Mouse (Mus musculus): ENCODE measurements around the gene Lhx2. TPM values are rescaled to one million over a fixed set of nuclear protein-coding genes. Genes with fewer than 3 reads are reported as not detected.

The Lhx2 gene
- polyA plus RNA-seq, 1 experiment from 2014 or later: not detected

DNA sequence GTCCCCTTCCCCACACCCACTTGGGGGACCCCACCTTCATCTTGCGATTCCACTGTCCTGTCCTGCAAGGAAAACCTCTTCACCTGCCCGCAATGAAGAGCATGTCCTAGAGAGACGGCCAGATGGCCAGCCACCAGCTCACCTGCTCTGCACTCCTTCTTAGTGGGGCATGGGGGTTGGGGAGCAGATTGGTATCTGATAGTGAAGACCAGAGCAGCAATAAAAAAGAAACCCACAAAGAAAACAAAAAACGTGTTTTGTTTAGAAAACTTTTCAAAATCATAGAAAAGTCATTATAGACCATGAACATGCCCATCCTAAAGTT lies 40.4 kb downstream of the Lhx2 start:
- Histone ChIP-seq H3K4me2 (replicated peaks; ENCODE audit: low read depth, low read length) (no peak overlapping the region), H3K36me3 (ENCODE audit: insufficient read depth, low read length) (no peaks in the 10 kb centered on the region), H3K27me3 (replicated peaks; ENCODE audit: insufficient read depth, low read length) (peaks cover 4% of the 10 kb centered on the region; the same call in 1 of the 2 replicates), H3K4me3 (ENCODE audit: low read depth, low read length) (no peak overlapping the region), H3K4me1 (ENCODE audit: insufficient read depth, low read depth, low read length) (no peaks in the 10 kb centered on the region), H3K27ac (ENCODE audit: low read length) (no peak overlapping the region), H3K9me3 (ENCODE audit: low read length) (no peaks in the 10 kb centered on the region), H3K9ac (replicated peaks; ENCODE audit: low read depth) (no peak overlapping the region)
- DNase-seq (ENCODE audit: low spot score) (no peak), ATAC-seq (no peak)
- WGBS: 10% methylated on average over 4 of the region's 4 CpGs
- TF ChIP-seq EP300 (IDR thresholded peaks at IDR 0.05) (no peak), CTCF (IDR thresholded peaks at IDR 0.05) (no peak)

DNA sequence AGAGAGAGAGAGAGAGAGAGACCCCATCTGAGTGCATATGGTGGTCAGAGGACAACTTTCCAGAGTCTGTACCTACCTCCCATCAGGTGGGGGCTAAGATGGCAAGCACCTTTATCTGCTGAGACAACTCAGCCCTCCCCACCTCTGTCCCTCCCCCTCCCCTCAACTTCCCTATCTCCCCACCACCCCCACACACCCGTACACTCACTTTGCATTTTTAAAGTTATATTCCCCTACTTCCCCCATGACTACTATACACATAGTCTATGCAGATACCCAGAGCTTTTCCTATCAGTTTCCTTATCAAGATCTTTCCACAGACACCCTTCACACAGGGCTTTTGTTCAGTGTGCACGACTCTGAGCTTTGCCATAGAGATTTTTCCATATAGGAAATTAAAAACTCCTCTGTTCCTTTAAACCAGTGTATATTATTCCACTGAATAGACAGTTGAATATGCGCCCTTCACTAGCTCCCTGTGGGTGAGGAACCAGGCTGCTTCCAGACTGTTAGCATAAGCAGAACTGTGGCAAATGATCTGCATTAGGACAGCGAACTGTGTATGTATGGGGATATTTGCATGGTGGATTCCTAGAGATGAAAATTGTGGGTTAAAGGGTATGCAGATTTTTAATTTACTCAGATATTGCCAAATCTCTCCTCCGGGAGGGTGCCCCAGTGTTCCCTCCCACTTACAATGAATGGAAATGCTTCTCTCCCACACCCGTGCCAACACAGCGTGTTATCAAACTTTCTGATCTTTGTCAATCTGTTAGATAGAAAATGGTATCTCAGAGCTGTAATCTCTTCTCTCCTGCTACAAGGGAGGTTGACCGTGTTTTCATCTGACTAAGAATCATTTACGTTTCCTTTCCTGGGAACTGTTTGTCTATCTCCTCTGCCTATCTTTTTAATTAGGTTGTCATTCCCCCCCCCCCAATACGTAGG lies 41.3 kb downstream of the Lhx2 start:
- Histone ChIP-seq H3K4me2 (replicated peaks; ENCODE audit: low read depth, low read length) (no peak overlapping the region), H3K4me1 (ENCODE audit: insufficient read depth, low read depth, low read length) (no peaks in the 10 kb centered on the region), H3K27ac (ENCODE audit: low read length) (no peak overlapping the region), H3K4me3 (ENCODE audit: low read depth, low read length) (no peak overlapping the region), H3K27me3 (replicated peaks; ENCODE audit: insufficient read depth, low read length) (peaks cover 4% of the 10 kb centered on the region; the same call in 1 of the 2 replicates), H3K9ac (replicated peaks; ENCODE audit: low read depth) (no peak overlapping the region), H3K9me3 (ENCODE audit: low read length) (no peaks in the 10 kb centered on the region), H3K36me3 (ENCODE audit: insufficient read depth, low read length) (no peaks in the 10 kb centered on the region)
- 31% methylated on average over 10 of the region's 10 CpGs for WGBS
- DNase-seq (ENCODE audit: low spot score): no peak
- no peak for TF ChIP-seq CTCF (IDR thresholded peaks at IDR 0.05)
- no peak for TF ChIP-seq EP300 (IDR thresholded peaks at IDR 0.05)
- ATAC-seq: no peak

DNA sequence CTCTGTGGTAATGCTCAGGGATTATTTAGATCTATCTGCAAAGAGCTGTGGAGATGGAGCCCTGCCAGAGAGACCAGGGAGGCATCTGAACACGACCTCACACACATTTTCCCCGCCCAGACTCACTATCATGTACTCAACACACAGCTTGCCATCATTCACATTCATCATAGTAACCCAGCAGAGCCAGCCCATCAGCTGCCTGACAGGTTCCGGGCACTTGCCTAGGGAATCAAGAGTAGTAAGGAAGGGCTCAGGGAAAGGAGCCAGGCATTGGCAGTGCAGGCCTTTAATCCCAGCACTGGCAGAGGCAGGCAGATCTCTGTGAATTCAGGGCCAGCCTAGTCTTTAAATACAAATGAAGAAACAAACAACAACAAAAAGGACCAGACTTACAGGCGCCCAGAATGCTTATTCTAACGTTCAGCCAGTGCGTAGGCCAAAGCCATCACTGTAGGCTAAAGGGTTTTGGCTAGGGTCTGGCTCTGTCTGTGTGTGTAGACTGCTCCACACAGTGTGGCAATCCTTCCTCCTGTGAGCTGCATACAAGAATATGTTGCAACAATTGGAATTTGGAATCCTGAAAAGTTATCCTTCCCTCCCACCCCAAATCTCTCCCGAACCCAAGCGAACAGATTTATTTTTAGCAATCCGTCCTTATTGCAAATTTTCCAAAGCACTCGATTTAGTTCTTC lies 48.6 kb downstream of the Lhx2 start:
- DNase-seq (ENCODE audit: low spot score) (peak; percentile 24), ATAC-seq (no peak)
- Histone ChIP-seq H3K4me2 (replicated peaks; ENCODE audit: low read depth, low read length) (no peak overlapping the region), H3K27ac (ENCODE audit: low read length) (no peak overlapping the region), H3K9me3 (ENCODE audit: low read length) (no peaks in the 10 kb centered on the region), H3K9ac (replicated peaks; ENCODE audit: low read depth) (no peak overlapping the region), H3K36me3 (ENCODE audit: insufficient read depth, low read length) (no peaks in the 10 kb centered on the region), H3K4me3 (ENCODE audit: low read depth, low read length) (no peak overlapping the region), H3K27me3 (replicated peaks; ENCODE audit: insufficient read depth, low read length) (no peaks in the 10 kb centered on the region), H3K4me1 (ENCODE audit: insufficient read depth, low read depth, low read length) (no peaks in the 10 kb centered on the region)
- WGBS: 69% methylated on average over 10 of the region's 10 CpGs
- TF ChIP-seq CTCF (IDR thresholded peaks at IDR 0.05): no peak
- no peak for TF ChIP-seq EP300 (IDR thresholded peaks at IDR 0.05)

DNA sequence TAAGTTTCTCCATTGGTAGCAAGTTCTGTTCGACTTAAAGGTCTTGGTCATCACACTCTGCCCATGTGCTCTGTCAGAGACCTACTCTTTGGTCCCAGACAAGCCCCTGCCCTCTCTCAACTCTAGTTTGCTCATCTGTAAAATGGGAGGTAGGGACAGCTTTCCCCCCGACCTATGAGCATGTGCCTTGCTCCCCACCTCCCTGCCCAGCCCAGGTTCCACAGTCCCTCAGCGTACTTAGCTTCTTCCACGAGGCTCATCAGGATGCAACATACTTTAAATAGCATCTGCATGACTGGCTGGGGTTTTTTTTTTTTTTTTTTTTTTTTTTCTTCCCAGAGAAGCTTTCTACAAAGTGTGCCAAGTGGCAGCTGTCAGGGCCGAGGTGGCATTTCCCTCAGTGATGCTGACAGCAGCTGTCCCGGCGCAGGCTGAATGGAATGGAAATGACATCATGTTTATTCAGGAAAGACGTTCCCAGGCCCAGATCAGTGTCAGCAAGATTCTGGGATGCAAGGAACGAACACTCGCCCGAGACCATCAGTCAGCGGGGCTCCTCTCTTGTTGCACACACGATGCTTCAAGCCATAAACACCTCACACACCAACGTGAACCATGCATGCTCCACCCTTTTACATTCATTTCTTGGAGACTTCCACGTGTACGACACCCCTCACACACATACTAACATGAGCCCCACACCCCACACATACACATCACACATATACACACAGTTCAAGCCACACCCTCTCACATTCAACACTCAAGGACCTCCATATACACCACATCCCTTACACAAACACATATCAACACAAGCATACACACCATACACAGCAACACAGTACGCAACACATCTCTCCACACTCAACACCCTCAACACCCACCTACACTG lies 56.1 kb downstream of the Lhx2 start:
- TF ChIP-seq EP300 (IDR thresholded peaks at IDR 0.05) (no peak), CTCF (IDR thresholded peaks at IDR 0.05) (no peak)
- no peaks in the 10 kb centered on the region for H3K9me3 ChIP-seq (ENCODE audit: low read length)
- H3K9ac ChIP-seq (replicated peaks; ENCODE audit: low read depth): no peak overlapping the region
- no peaks in the 10 kb centered on the region for H3K36me3 ChIP-seq (ENCODE audit: insufficient read depth, low read length)
- DNase-seq (ENCODE audit: low spot score) (peak; percentile 11), ATAC-seq (peak; percentile 32)
- H3K4me1 ChIP-seq (ENCODE audit: insufficient read depth, low read depth, low read length): no peaks in the 10 kb centered on the region
- no peaks in the 10 kb centered on the region for H3K27me3 ChIP-seq (replicated peaks; ENCODE audit: insufficient read depth, low read length)
- 39% methylated on average over 17 of the region's 17 CpGs for WGBS
- H3K4me2 ChIP-seq (replicated peaks; ENCODE audit: low read depth, low read length): no peak overlapping the region
- H3K4me3 ChIP-seq (ENCODE audit: low read depth, low read length): no peak overlapping the region
- H3K27ac ChIP-seq (ENCODE audit: low read length): no peak overlapping the region

DNA sequence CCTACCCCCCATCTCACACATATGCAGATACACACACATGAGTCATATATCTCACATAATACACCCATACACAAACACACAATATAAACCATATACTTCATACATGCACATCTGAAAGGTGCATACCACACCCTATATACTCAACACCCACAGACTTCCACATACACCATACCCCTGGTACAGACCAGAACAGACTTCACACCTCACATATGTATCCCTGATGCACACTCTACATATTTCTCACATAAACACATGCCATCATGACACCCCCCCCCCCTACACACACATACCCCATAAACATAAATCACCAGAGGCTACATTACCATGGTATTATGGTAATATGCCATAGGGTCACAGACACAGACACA lies 56.8 kb downstream of the Lhx2 start:
- TF ChIP-seq CTCF (IDR thresholded peaks at IDR 0.05) (no peak), EP300 (IDR thresholded peaks at IDR 0.05) (no peak)
- no peak overlapping the region for H3K9ac ChIP-seq (replicated peaks; ENCODE audit: low read depth)
- H3K9me3 ChIP-seq (ENCODE audit: low read length): no peaks in the 10 kb centered on the region
- no peak overlapping the region for H3K4me2 ChIP-seq (replicated peaks; ENCODE audit: low read depth, low read length)
- DNase-seq (ENCODE audit: low spot score) (no peak), ATAC-seq (no peak)
- H3K27ac ChIP-seq (ENCODE audit: low read length): no peak overlapping the region
- H3K4me3 ChIP-seq (ENCODE audit: low read depth, low read length): no peak overlapping the region
- no peaks in the 10 kb centered on the region for H3K27me3 ChIP-seq (replicated peaks; ENCODE audit: insufficient read depth, low read length)
- H3K36me3 ChIP-seq (ENCODE audit: insufficient read depth, low read length): no peaks in the 10 kb centered on the region
- no peaks in the 10 kb centered on the region for H3K4me1 ChIP-seq (ENCODE audit: insufficient read depth, low read depth, low read length)

GRCm38 (mm10) chr2:38397306-38397705 lies 58.2 kb downstream of the Lhx2 start:
- no peaks in the 10 kb centered on the region for H3K36me3 ChIP-seq (ENCODE audit: insufficient read depth, low read length)
- DNase-seq (ENCODE audit: low spot score): no peak
- no peaks in the 10 kb centered on the region for H3K4me1 ChIP-seq (ENCODE audit: insufficient read depth, low read depth, low read length)
- H3K27me3 ChIP-seq (replicated peaks; ENCODE audit: insufficient read depth, low read length): no peaks in the 10 kb centered on the region
- no peaks in the 10 kb centered on the region for H3K9me3 ChIP-seq (ENCODE audit: low read length)
- no peak overlapping the region for H3K27ac ChIP-seq (ENCODE audit: low read length)
- 55% methylated on average over 7 of the region's 7 CpGs for WGBS
- H3K4me2 ChIP-seq (replicated peaks; ENCODE audit: low read depth, low read length): no peak overlapping the region
- no peak overlapping the region for H3K9ac ChIP-seq (replicated peaks; ENCODE audit: low read depth)
- TF ChIP-seq CTCF (IDR thresholded peaks at IDR 0.05) (no peak), EP300 (IDR thresholded peaks at IDR 0.05) (no peak)
- ATAC-seq: no peak
- H3K4me3 ChIP-seq (ENCODE audit: low read depth, low read length): no peak overlapping the region
